Mouse (Mus musculus) olfactory bulb, adult 2 months (tissue): ENCODE data around the gene Wap.

Experiments used
- CTCF ChIP-seq: fragments of 200-500 bp; IDR thresholded peaks from 2 replicates; pipeline ENCODE4 v1.5.1; 2012; ENCODE audit warnings: low read depth, mild to moderate bottlenecking, low read length, moderate library complexity; ENCODE audit not compliant: insufficient read depth
- POLR2A ChIP-seq: fragments of 200-500 bp; IDR thresholded peaks from 2 replicates; pipeline ENCODE4 v1.6.1; 2012; ENCODE audit warnings: mild to moderate bottlenecking, low read depth, low read length, moderate library complexity; ENCODE audit not compliant: insufficient read depth

DNA sequence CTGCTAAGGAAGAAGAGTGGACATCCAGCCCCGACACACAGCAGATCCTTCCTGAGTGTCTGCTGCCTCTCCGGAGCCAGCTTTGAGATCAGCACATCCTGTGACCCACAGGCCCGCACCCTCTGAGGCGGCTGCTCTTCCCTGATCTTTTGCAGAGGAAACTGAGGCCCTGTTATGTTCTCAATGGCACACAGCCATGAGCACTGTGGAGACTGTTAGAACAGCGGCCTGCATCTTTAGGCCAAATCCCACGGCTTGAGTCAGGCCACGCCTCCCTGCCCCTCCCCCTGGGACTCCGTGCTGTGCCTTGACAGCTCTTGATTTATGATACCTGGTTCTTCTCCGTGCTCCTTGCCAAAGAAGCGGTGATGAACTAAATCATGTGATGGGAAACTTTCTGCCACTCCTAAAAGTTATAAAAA, 42.0 kb upstream of the Wap start:
- TF ChIP-seq POLR2A: no peak
- no peak for TF ChIP-seq CTCF
